Mouse (Mus musculus): ENCODE measurements around the gene Rasgef1a. TPM values are rescaled to one million over a fixed set of nuclear protein-coding genes. Genes with fewer than 3 reads are reported as not detected.

Rasgef1a gene
- polyA plus RNA-seq, 1 experiment from 2014 or later, result 0.10 TPM

DNA sequence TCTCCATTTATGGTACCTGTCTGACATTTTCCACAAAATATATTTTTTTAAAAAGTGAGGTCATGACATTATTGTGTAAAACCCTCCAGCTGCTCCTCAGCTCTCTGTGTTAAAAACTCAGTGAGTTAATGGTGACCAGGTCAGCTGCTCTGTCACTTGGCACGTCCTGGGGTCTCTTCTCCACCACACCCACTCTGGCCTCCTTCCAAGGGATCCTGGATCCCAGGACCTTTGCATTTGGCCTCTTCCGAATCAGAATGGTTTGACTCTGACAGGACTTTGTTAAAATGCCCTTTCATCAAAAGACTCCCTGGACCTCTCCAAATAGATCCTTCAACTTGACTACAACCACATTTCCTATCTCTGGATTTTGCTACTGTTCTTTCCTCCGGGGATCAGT, 982 bp upstream of the Rasgef1a start:
- ATAC-seq (ENCODE audit: insufficient number of reproducible peaks, insufficient read depth, low FRiP score, low TSS enrichment, low read depth), result no peak
- Histone ChIP-seq H3K4me1 (peaks cover 5% of the 10 kb centered on the region; the same call in 1 of the 2 replicates), H3K4me3 (no peak overlapping the region), H3K27me3 (peaks cover 65% of the 10 kb centered on the region), H3K9me3 (no peaks in the 10 kb centered on the region), H3K9ac (no peak overlapping the region), H3K36me3 (no peaks in the 10 kb centered on the region), H3K4me2 (no peak overlapping the region), H3K27ac (no peak overlapping the region)
- WGBS, result 66% methylated on average over 3 of the region's 3 CpGs

DNA sequence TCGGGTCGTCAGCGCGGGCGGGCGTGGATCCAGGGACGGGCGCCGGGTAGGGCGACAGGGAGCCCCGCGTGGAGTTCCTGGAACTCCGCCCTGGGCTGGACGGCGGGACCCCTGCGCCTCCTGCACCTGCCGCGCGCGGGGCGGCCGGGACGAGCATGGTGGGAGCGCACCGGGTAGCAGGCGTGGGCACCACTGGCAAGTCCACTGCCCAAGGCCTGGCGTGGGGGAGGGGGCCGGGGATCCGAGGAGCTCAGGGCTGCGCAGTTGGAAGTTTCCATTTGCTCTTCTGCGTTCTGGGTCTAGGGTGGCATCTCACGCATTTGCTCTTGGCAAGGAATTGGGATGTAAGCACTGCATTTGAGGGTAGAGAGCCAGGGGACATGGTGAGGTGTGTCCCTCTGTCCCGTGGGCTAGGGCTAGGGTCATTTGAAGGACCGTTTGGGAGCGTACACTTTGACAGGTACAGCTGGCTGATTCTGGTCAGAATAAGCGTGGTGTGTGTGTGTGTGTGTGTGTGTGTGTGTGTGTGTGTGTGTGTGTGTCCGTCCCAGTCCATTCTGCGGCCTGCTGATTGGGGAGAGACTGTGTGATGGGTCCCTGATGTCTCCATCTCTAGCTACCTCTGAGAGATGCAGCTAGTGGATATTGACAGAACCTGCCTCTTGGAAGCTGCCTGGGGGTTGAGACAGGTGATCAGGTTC, 528 bp downstream of the Rasgef1a start:
- Histone ChIP-seq H3K36me3 (no peaks in the 10 kb centered on the region), H3K9me3 (no peaks in the 10 kb centered on the region), H3K9ac (no peak overlapping the region), H3K27ac (no peak overlapping the region), H3K4me1 (peaks cover 5% of the 10 kb centered on the region; the same call in 1 of the 2 replicates), H3K4me3 (peak overlapping the region; percentile 50), H3K4me2 (peak overlapping the region; percentile 86), H3K27me3 (peaks cover 70% of the 10 kb centered on the region)
- no peak for ATAC-seq (ENCODE audit: insufficient number of reproducible peaks, insufficient read depth, low FRiP score, low TSS enrichment, low read depth)
- 8% methylated on average over 36 of the region's 38 CpGs for WGBS

DNA sequence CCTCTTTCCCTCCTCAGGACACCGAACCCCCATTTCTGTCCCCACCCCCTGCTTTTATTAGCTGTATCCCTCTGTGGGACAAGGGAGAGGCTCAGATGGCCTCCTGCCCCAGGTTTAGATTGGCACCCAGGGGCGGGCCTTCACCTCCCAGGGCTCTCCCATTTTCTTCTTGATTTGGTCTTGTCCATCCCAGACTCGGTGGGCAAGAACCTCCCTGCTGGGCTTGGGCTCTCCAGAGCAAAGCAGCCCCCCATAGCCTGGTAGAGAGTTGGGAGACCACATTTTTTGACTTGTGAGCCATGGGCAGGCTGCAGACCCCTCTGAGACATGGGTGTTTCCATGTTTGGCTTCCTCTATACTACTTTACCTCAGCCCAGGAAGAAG, 1.1 kb downstream of the Rasgef1a start:
- Histone ChIP-seq H3K27ac (no peak overlapping the region), H3K4me3 (no peak overlapping the region), H3K27me3 (peaks cover 70% of the 10 kb centered on the region), H3K9ac (no peak overlapping the region), H3K4me2 (no peak overlapping the region), H3K9me3 (no peaks in the 10 kb centered on the region), H3K4me1 (peaks cover 5% of the 10 kb centered on the region; the same call in 1 of the 2 replicates), H3K36me3 (no peaks in the 10 kb centered on the region)
- no peak for ATAC-seq (ENCODE audit: insufficient number of reproducible peaks, insufficient read depth, low FRiP score, low TSS enrichment, low read depth)
- WGBS, result 67% methylated on average over 3 of the region's 3 CpGs

DNA sequence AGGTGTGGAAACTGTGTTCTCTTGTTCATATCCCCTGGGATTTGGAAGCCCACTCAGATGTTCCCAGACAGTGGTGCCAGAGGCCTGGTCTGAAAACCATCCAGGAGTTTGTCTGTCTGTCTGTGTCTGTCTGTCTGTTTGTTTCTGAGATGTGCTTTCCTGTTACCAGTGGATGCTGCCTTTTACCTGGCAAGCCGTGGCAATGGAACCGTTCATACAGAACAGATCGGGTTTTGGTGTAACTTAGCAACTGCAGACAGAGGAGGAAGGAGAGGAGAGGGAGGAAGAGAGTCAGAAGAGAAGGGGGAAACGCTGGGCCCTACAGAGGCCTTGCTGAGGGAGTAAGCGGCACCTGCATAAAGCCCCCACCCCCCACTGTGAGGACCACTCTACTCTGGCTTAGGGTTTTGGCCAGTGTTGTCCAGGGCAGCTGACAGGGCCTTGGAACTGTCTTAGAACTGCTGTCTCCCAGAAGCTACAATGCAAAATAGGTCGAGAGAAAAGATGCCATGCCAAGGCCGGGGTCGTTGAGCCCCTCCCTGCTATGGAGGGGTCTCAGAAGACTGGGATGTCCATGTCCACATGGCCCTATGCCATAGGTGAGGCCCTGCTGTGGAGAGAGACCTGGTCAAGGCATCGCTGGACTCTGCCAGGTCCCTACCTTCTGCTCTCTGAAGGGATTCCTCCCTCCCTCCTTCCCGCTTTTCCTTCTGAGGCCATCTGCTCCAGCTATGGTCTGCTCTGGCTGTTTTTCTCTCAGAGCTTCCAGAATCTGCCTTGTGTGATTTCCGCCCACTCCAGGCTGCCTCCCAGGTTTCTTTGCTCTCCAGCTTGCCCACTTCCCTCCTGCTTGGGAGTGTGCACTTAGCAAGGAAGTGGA, 2.0 kb downstream of the Rasgef1a start:
- WGBS, result 77% methylated on average over 11 of the region's 11 CpGs
- Histone ChIP-seq H3K27me3 (peaks cover 77% of the 10 kb centered on the region), H3K4me3 (no peak overlapping the region)

DNA sequence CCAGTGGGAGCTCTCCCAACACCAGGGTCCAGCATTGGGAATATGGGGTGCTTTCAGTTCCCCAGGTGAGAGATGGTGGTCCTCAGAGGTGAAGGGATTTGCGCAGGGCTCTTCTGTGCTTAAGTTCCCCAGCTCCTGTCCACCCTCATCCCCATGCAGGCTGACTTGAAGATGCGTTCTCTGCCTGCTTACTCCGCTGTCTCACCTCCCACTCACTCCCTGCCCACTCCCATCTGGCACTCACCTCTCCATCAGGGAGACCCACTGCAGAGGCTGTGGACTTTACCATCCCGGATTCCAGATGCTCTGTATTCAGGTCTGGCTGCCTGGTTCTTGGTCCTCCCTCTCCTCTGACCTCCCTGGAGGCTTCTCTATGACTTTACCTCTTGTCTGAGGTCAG, 3.6 kb downstream of the Rasgef1a start:
- peaks cover 5% of the 10 kb centered on the region; the same call in 1 of the 2 replicates for H3K4me1 ChIP-seq
- H3K9ac ChIP-seq, result no peak overlapping the region
- WGBS, result 67% methylated on average over 4 of the region's 4 CpGs
- H3K36me3 ChIP-seq, result no peaks in the 10 kb centered on the region
- H3K4me3 ChIP-seq, result no peak overlapping the region
- ATAC-seq (ENCODE audit: insufficient number of reproducible peaks, insufficient read depth, low FRiP score, low TSS enrichment, low read depth), result no peak
- no peaks in the 10 kb centered on the region for H3K9me3 ChIP-seq
- H3K4me2 ChIP-seq, result no peak overlapping the region
- no peak overlapping the region for H3K27ac ChIP-seq
- H3K27me3 ChIP-seq, result peaks cover 71% of the 10 kb centered on the region

More for the DNA sequence above, 2.0 kb downstream of the Rasgef1a start:
- Histone ChIP-seq H3K4me1 (peaks cover 5% of the 10 kb centered on the region; the same call in 1 of the 2 replicates), H3K27ac (no peak overlapping the region), H3K36me3 (no peaks in the 10 kb centered on the region), H3K9me3 (no peaks in the 10 kb centered on the region), H3K9ac (no peak overlapping the region), H3K4me2 (no peak overlapping the region)
- ATAC-seq (ENCODE audit: insufficient number of reproducible peaks, insufficient read depth, low FRiP score, low TSS enrichment, low read depth), result no peak

DNA sequence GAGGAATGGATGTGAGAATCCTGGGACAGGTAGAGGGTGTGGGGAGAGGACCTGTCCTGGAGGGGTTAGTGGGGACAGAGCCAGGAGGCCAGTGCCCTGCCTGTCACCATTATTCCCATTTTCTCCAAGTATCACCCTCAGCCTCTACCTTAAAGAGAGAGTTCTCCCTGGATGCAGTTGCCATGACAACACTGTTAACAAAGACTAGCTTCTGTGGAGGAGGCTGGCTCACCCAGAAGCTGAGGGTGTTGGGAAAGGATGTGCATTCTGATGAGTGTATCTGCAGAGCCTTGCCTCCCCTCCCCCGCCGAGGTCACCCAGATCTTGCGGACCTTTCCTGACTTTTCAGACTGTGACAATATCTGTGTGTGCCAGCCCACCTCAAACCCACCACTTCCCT, 4.7 kb downstream of the Rasgef1a start:
- Histone ChIP-seq H3K4me2 (no peak overlapping the region), H3K27me3 (peaks cover 60% of the 10 kb centered on the region), H3K27ac (no peak overlapping the region), H3K4me3 (no peak overlapping the region), H3K36me3 (no peaks in the 10 kb centered on the region), H3K9me3 (no peaks in the 10 kb centered on the region), H3K4me1 (peaks cover 5% of the 10 kb centered on the region; the same call in 1 of the 2 replicates), H3K9ac (no peak overlapping the region)
- no peak for ATAC-seq (ENCODE audit: insufficient number of reproducible peaks, insufficient read depth, low FRiP score, low TSS enrichment, low read depth)
- WGBS, result 60% methylated on average over 3 of the region's 3 CpGs

DNA sequence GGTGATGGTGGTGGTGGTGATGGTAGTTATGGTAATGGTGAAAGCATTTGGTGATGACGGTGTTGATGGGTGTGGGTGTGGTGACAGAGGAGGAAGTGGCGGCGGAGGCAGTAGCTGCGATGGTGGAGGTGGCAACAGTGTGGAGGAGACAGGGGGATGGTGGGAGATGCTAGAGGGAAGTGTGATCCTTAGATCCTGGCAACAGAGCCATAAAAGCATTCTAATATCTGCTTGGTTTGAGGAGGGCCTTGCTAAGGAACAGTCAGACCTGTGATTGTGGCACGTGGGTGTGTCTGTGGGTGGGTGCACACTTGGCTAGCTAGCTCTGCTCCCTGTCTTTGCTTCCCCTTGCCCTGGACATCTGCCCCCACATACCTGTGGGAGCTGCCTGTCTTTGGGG, 7.4 kb downstream of the Rasgef1a start:
- WGBS, result 76% methylated on average over 5 of the region's 5 CpGs
- Histone ChIP-seq H3K9ac (no peak overlapping the region), H3K36me3 (no peaks in the 10 kb centered on the region), H3K27me3 (peaks cover 37% of the 10 kb centered on the region), H3K4me1 (no peaks in the 10 kb centered on the region), H3K27ac (no peak overlapping the region), H3K4me3 (no peak overlapping the region), H3K9me3 (no peaks in the 10 kb centered on the region), H3K4me2 (no peak overlapping the region)
- no peak for ATAC-seq (ENCODE audit: insufficient number of reproducible peaks, insufficient read depth, low FRiP score, low TSS enrichment, low read depth)

DNA sequence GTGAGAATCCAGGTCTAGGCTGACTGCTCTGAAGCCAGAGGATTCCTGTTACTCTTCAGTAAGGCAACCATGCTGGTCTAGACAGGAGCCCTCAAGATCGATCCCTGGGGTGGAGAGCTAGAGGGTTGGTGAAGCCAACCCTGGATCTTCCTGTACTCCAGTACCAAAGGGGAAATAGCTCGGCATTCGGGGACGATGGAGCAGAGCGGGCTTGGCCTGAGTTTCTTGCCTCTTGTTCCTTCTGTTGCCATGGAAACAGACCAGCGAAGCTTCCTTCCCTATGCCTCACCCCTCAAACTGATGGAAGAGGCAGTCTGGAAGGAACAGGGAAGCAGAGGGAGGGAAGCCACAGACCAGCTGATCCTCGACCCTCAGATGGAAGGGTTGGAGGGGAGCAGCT, 8.3 kb downstream of the Rasgef1a start:
- no peak overlapping the region for H3K27ac ChIP-seq
- no peak overlapping the region for H3K9ac ChIP-seq
- peaks cover 28% of the 10 kb centered on the region for H3K27me3 ChIP-seq
- no peak overlapping the region for H3K4me2 ChIP-seq
- 31% methylated on average over 7 of the region's 7 CpGs for WGBS
- no peaks in the 10 kb centered on the region for H3K9me3 ChIP-seq
- no peaks in the 10 kb centered on the region for H3K4me1 ChIP-seq
- no peak for ATAC-seq (ENCODE audit: insufficient number of reproducible peaks, insufficient read depth, low FRiP score, low TSS enrichment, low read depth)
- no peaks in the 10 kb centered on the region for H3K36me3 ChIP-seq
- H3K4me3 ChIP-seq, result no peak overlapping the region

DNA sequence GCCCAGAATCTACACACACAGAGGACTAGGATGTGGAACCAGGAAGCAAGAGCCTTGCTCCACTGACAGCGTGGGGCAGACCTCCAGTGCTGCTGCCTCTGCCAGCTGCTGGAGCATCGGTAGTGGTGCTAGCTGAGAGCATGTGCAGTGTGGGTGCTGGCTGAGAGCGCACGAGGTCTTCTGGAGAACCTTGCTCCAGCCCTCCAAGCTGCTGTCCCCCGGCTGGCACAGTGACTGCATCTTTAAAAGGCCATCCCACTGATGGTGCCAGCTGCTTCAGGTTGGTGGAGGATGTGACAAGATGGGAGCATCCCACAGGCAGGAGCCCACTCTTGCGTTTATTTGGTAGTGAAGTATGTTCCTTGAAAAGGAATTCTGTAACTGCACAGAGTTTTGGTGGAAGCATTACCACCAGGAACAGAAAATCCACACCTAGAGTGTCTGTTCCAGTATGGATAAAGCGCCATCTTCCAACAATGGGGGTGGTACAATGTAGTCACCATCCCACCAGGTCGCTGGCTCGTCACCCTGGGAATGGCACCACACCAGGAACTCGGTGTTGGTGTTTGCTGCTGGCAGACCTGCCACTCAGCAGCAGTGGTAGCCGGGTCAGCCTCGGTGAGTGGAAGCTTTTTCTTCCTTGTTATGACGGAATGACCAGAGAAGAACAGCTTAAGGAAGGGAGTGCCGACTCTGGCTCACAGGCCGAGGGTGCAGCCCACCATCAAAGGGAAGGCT, 11.8 kb downstream of the Rasgef1a start:
- Histone ChIP-seq H3K4me2 (no peak overlapping the region), H3K36me3 (no peaks in the 10 kb centered on the region), H3K4me1 (no peaks in the 10 kb centered on the region), H3K9ac (no peak overlapping the region), H3K27me3 (peaks cover 5% of the 10 kb centered on the region; the same call in 1 of the 2 replicates), H3K4me3 (no peak overlapping the region), H3K9me3 (no peaks in the 10 kb centered on the region), H3K27ac (no peak overlapping the region)
- WGBS, result 68% methylated on average over 15 of the region's 15 CpGs
- ATAC-seq (ENCODE audit: insufficient number of reproducible peaks, insufficient read depth, low FRiP score, low TSS enrichment, low read depth), result no peak

DNA sequence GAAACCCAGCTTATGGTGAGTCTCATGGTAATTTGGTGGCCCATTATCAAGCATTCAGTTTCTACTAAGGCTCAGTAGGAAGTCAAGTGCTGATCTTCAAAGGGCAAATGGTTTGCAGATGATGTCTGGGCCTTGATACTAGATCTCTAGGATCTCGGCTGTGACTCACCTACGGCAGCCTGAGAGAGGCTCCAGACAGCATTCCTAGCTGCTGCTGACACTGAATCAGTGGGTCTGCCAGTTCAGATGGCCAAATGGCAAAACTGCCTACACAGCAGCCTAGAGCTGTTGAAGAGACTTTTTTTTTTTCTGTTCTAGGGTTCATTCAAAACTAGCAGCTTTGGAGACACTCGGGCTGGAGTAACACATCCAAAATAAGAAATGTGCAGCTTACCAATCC, 15.8 kb downstream of the Rasgef1a start:
- no peak overlapping the region for H3K4me3 ChIP-seq
- H3K9me3 ChIP-seq, result no peaks in the 10 kb centered on the region
- no peak overlapping the region for H3K4me2 ChIP-seq
- H3K4me1 ChIP-seq, result no peaks in the 10 kb centered on the region
- ATAC-seq (ENCODE audit: insufficient number of reproducible peaks, insufficient read depth, low FRiP score, low TSS enrichment, low read depth), result no peak
- peaks cover 4% of the 10 kb centered on the region; the same call in 1 of the 2 replicates for H3K27me3 ChIP-seq
- no peak overlapping the region for H3K27ac ChIP-seq
- no peak overlapping the region for H3K9ac ChIP-seq
- WGBS, result 80% methylated on average over 3 of the region's 3 CpGs
- H3K36me3 ChIP-seq, result no peaks in the 10 kb centered on the region

DNA sequence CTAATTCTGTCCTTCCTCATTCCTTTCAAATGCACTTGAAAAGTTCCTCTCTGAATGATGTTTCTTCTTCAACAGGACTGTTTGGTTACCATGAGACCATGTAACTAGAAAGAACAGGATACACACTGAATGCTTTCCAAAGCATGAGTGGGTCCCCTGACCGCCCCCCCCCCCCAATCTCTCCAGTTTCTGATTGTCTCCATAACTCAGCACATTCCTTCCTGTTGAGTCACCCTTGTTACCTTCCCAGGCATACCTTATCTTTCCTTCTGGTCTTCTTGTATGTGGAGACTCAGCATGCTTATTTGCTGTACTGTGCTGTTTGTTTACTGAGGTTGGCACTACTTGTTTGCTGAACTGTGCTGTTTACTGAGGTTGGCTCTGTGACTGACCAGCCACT, 20.2 kb downstream of the Rasgef1a start:
- no peak for ATAC-seq (ENCODE audit: insufficient number of reproducible peaks, insufficient read depth, low FRiP score, low TSS enrichment, low read depth)
- Histone ChIP-seq H3K9me3 (no peaks in the 10 kb centered on the region), H3K36me3 (no peaks in the 10 kb centered on the region), H3K4me2 (no peak overlapping the region), H3K9ac (no peak overlapping the region), H3K27ac (no peak overlapping the region), H3K4me1 (no peaks in the 10 kb centered on the region), H3K4me3 (no peak overlapping the region), H3K27me3 (no peaks in the 10 kb centered on the region)
- 89% methylated on average over 1 of the region's 1 CpGs for WGBS
